Mouse (Mus musculus): Measurements from ENCODE around the gene Apoa1. TPM values are rescaled to one million over a fixed set of nuclear protein-coding genes. Genes with fewer than 3 reads are reported as not detected.

Gene Apoa1
- polyA plus RNA-seq, 1 experiment = not detected

- no peak for TF ChIP-seq SRF (IDR thresholded peaks at IDR 0.05; ENCODE audit: control insufficient read depth, insufficient read length, low read depth)
- no peak for TF ChIP-seq POLR2AphosphoS2 (IDR thresholded peaks at IDR 0.05; ENCODE audit: insufficient read length, low read depth)
- no peak for TF ChIP-seq E2F4 (IDR thresholded peaks at IDR 0.05; ENCODE audit: insufficient read depth)
- no peak for TF ChIP-seq MYOD1 (IDR thresholded peaks at IDR 0.05; ENCODE audit: control insufficient read depth in 1 of 3, insufficient read length in 2 of 3, low read depth in 2 of 3)
- TF ChIP-seq TCF12 (IDR thresholded peaks at IDR 0.05; ENCODE audit: insufficient read depth, poor library complexity, severe bottlenecking) = no peak
- TF ChIP-seq MAX (IDR thresholded peaks at IDR 0.05; ENCODE audit: low read depth) = no peak
- TF ChIP-seq POLR2A (IDR thresholded peaks at IDR 0.05; ENCODE audit: insufficient read length, low read depth) = no peak
- no peak for TF ChIP-seq USF1 (IDR thresholded peaks at IDR 0.05; ENCODE audit: low read depth)
- Histone ChIP-seq H3K36me3 (ENCODE audit: control insufficient read depth, insufficient read depth) (peaks cover 12% of the 10 kb centered on the region), H3K79me2 (ENCODE audit: control insufficient read depth, insufficient read depth) (no peaks in the 10 kb centered on the region), H3K4me2 (ENCODE audit: low read depth) (no peak overlapping the region), H3K4me3 (no peak overlapping the region), H3K27me3 (ENCODE audit: control insufficient read depth, insufficient read depth, insufficient read length) (no peaks in the 10 kb centered on the region), H3ac (ENCODE audit: control insufficient read depth, insufficient read length) (no peak overlapping the region)
Measured at GRCm38 (mm10) chr9:46191644-46192043, 36.7 kb upstream of the Apoa1 start.

DNA sequence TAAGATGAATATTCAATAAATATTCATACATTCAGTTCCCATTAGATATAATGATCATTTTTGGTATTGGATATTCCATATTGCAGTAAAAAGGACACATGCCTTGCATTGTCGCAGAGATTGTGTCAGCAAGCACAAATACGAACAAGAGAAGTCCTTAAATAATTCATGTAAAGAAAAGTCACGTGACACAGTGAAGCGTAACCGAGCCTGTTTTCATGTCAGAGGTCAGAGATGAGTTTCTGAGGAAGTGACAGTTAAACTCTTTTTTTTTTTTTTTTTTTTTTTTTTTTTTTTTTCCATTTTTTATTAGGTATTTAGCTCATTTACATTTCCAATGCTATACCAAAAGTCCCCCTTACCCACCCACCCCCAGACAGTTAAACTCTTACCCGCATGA lies 35.7 kb upstream of the Apoa1 start:
- Histone ChIP-seq H3K4me2 (ENCODE audit: low read depth) (no peak overlapping the region), H3K27me3 (ENCODE audit: control insufficient read depth, insufficient read depth, insufficient read length) (no peaks in the 10 kb centered on the region), H3K4me3 (no peak overlapping the region), H3ac (ENCODE audit: control insufficient read depth, insufficient read length) (no peak overlapping the region), H3K79me2 (ENCODE audit: control insufficient read depth, insufficient read depth) (no peaks in the 10 kb centered on the region), H3K36me3 (ENCODE audit: control insufficient read depth, insufficient read depth) (peaks cover 12% of the 10 kb centered on the region)
- TF ChIP-seq MYOD1 (IDR thresholded peaks at IDR 0.05; ENCODE audit: control insufficient read depth in 1 of 3, insufficient read length in 2 of 3, low read depth in 2 of 3) (no peak), POLR2A (IDR thresholded peaks at IDR 0.05; ENCODE audit: insufficient read length, low read depth) (no peak), USF1 (IDR thresholded peaks at IDR 0.05; ENCODE audit: low read depth) (no peak), MYOG (IDR thresholded peaks at IDR 0.05; ENCODE audit: control insufficient read depth in 1 of 3, insufficient read depth in 1 of 3, insufficient read length in 2 of 3, low read depth in 2 of 3) (no peak), MAX (IDR thresholded peaks at IDR 0.05; ENCODE audit: low read depth) (no peak), REST (IDR thresholded peaks at IDR 0.05; ENCODE audit: insufficient read depth, insufficient read length) (no peak), E2F4 (IDR thresholded peaks at IDR 0.05; ENCODE audit: insufficient read depth) (no peak), TCF3 (IDR thresholded peaks at IDR 0.05; ENCODE audit: insufficient read length, low read depth) (no peak), SRF (IDR thresholded peaks at IDR 0.05; ENCODE audit: control insufficient read depth, insufficient read length, low read depth) (no peak), TCF12 (IDR thresholded peaks at IDR 0.05; ENCODE audit: insufficient read depth, poor library complexity, severe bottlenecking) (no peak), POLR2AphosphoS2 (IDR thresholded peaks at IDR 0.05; ENCODE audit: insufficient read length, low read depth) (no peak), CEBPB (IDR thresholded peaks at IDR 0.05; ENCODE audit: insufficient read depth, poor library complexity, severe bottlenecking) (no peak)

DNA sequence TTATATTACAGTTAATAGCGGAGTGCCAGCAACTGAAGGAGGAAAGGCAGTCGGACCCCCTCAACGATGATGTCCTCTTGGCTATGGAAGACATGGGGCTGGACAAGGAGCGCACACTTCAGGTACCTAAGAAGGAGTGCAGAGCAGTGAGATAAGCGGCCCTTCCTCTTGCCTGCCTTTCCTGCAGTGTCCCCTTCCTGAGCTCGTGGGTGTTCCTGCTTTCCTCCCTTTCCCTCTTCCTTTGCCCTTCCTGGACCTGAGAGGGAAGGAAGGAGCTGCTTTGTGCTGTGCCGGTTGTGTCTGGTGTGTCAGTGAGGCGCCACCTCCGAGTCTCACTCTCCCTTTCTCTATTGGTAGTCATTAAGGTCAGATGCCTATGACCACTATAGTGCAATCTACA lies 33.6 kb upstream of the Apoa1 start:
- TF ChIP-seq MAX (IDR thresholded peaks at IDR 0.05; ENCODE audit: low read depth) (no peak), MYOD1 (IDR thresholded peaks at IDR 0.05; ENCODE audit: control insufficient read depth in 1 of 3, insufficient read length in 2 of 3, low read depth in 2 of 3) (no peak), POLR2AphosphoS2 (IDR thresholded peaks at IDR 0.05; ENCODE audit: insufficient read length, low read depth) (no peak), TCF3 (IDR thresholded peaks at IDR 0.05; ENCODE audit: insufficient read length, low read depth) (no peak), USF1 (IDR thresholded peaks at IDR 0.05; ENCODE audit: low read depth) (no peak), MYOG (IDR thresholded peaks at IDR 0.05; ENCODE audit: control insufficient read depth in 1 of 3, insufficient read depth in 1 of 3, insufficient read length in 2 of 3, low read depth in 2 of 3) (no peak), TCF12 (IDR thresholded peaks at IDR 0.05; ENCODE audit: insufficient read depth, poor library complexity, severe bottlenecking) (no peak), POLR2A (IDR thresholded peaks at IDR 0.05; ENCODE audit: insufficient read length, low read depth) (no peak), CEBPB (IDR thresholded peaks at IDR 0.05; ENCODE audit: insufficient read depth, poor library complexity, severe bottlenecking) (no peak), E2F4 (IDR thresholded peaks at IDR 0.05; ENCODE audit: insufficient read depth) (no peak), SRF (IDR thresholded peaks at IDR 0.05; ENCODE audit: control insufficient read depth, insufficient read length, low read depth) (no peak), REST (IDR thresholded peaks at IDR 0.05; ENCODE audit: insufficient read depth, insufficient read length) (no peak)
- H3K4me2 ChIP-seq (ENCODE audit: low read depth) = no peak overlapping the region
- no peak overlapping the region for H3ac ChIP-seq (ENCODE audit: control insufficient read depth, insufficient read length)
- no peaks in the 10 kb centered on the region for H3K27me3 ChIP-seq (ENCODE audit: control insufficient read depth, insufficient read depth, insufficient read length)
- H3K79me2 ChIP-seq (ENCODE audit: control insufficient read depth, insufficient read depth) = no peaks in the 10 kb centered on the region
- peaks cover 17% of the 10 kb centered on the region for H3K36me3 ChIP-seq (ENCODE audit: control insufficient read depth, insufficient read depth)
- no peak overlapping the region for H3K4me3 ChIP-seq

GRCm38 (mm10) chr9:46196699-46197169 lies 31.6 kb upstream of the Apoa1 start:
- Histone ChIP-seq H3K79me2 (ENCODE audit: control insufficient read depth, insufficient read depth) (no peaks in the 10 kb centered on the region), H3K4me3 (no peak overlapping the region), H3K36me3 (ENCODE audit: control insufficient read depth, insufficient read depth) (peaks cover 17% of the 10 kb centered on the region), H3K27me3 (ENCODE audit: control insufficient read depth, insufficient read depth, insufficient read length) (no peaks in the 10 kb centered on the region), H3ac (ENCODE audit: control insufficient read depth, insufficient read length) (no peak overlapping the region), H3K4me2 (ENCODE audit: low read depth) (peak overlapping the region; percentile 9)
- TF ChIP-seq MYOD1 (IDR thresholded peaks at IDR 0.05; ENCODE audit: control insufficient read depth in 1 of 3, insufficient read length in 2 of 3, low read depth in 2 of 3) (no peak), TCF12 (IDR thresholded peaks at IDR 0.05; ENCODE audit: insufficient read depth, poor library complexity, severe bottlenecking) (no peak), MYOG (IDR thresholded peaks at IDR 0.05; ENCODE audit: control insufficient read depth in 1 of 3, insufficient read depth in 1 of 3, insufficient read length in 2 of 3, low read depth in 2 of 3) (no peak), SRF (IDR thresholded peaks at IDR 0.05; ENCODE audit: control insufficient read depth, insufficient read length, low read depth) (no peak), E2F4 (IDR thresholded peaks at IDR 0.05; ENCODE audit: insufficient read depth) (no peak), CEBPB (IDR thresholded peaks at IDR 0.05; ENCODE audit: insufficient read depth, poor library complexity, severe bottlenecking) (no peak), TCF3 (IDR thresholded peaks at IDR 0.05; ENCODE audit: insufficient read length, low read depth) (no peak), REST (IDR thresholded peaks at IDR 0.05; ENCODE audit: insufficient read depth, insufficient read length) (no peak), POLR2AphosphoS2 (IDR thresholded peaks at IDR 0.05; ENCODE audit: insufficient read length, low read depth) (no peak), MAX (IDR thresholded peaks at IDR 0.05; ENCODE audit: low read depth) (no peak), POLR2A (IDR thresholded peaks at IDR 0.05; ENCODE audit: insufficient read length, low read depth) (no peak)
